Mouse (Mus musculus) lung, embryonic 14.5 days (tissue): ENCODE measurements at regions not wholly inside any gene's neighbourhood (a gene's known extent, or its start where the extent isn't known, plus 50 kb on each side); places are given as distances from the start of the nearest gene placed in this dataset.

Experiments
- ATAC-seq: fragments of 200-750 bp; cut with Nextera tagmentation; 2 replicates; pipeline ENCODE4 v1.8.0; 2017; ENCODE audit warnings: mild to moderate bottlenecking, moderate TSS enrichment, moderate library complexity; ENCODE audit not compliant: insufficient read depth
- DNase-seq: peaks from one replicate; pipeline ENCODE4 v3.0.0-alpha.2; 2015
- H3K27ac ChIP-seq: fragments of 300-500 bp; sonication (generic); 2 replicates; pipeline ENCODE4 v1.5.1; 2014; ENCODE audit warnings: low read depth, mild to moderate bottlenecking, moderate library complexity
- H3K27me3 ChIP-seq: fragments of 300-500 bp; sonication (generic); 2 replicates; pipeline ENCODE4 v1.6.1; 2014; ENCODE audit warnings: low read length, control low read depth; ENCODE audit not compliant: insufficient read depth
- H3K36me3 ChIP-seq: fragments of 300-500 bp; sonication (generic); 2 replicates; pipeline ENCODE4 v1.6.1; 2014; ENCODE audit warnings: control low read depth; ENCODE audit not compliant: insufficient read depth
- H3K4me1 ChIP-seq: fragments of 300-500 bp; sonication (generic); 2 replicates; pipeline ENCODE4 v1.6.1; 2014; ENCODE audit warnings: antibody characterized with exemption, control low read depth; ENCODE audit not compliant: insufficient read depth
- H3K4me2 ChIP-seq: fragments of 300-500 bp; sonication (generic); 2 replicates; pipeline ENCODE4 v1.6.1; 2014; ENCODE audit warnings: mild to moderate bottlenecking
- H3K4me3 ChIP-seq: fragments of 300-500 bp; sonication (generic); 2 replicates; pipeline ENCODE4 v1.5.1; 2014; ENCODE audit warnings: low read depth, low read length
- H3K9ac ChIP-seq: fragments of 300-500 bp; sonication (generic); 2 replicates; pipeline ENCODE4 v1.6.1; 2014
- H3K9me3 ChIP-seq: fragments of 300-500 bp; sonication (generic); 2 replicates; pipeline ENCODE4 v1.6.1; 2016; ENCODE audit warnings: low read depth, low read length, control low read depth
- CTCF ChIP-seq: IDR thresholded peaks from 2 replicates; pipeline ENCODE4 v1.5.1; 2016; ENCODE audit warnings: antibody characterized with exemption, low read depth
- WGBS: fragments of 180-500 bp; shearing (Covaris S2); extraction: QIAGEN DNeasy Blood & Tissue Kit; methylation state at CpG from one replicate; pipeline ENCODE4 v1.1.7; 2014; 5-methylcytosine and 5-hydroxymethylcytosine counted together

GRCm38 (mm10) chr1:120974661-120975060, 357.7 kb downstream of the Insig2 start:
- H3K4me3 ChIP-seq: no peak overlapping the region
- H3K27me3 ChIP-seq: no peaks in the 10 kb centered on the region
- 82% methylated on average over 1 of the region's 1 CpGs for WGBS
- TF ChIP-seq CTCF: no peak
- ATAC-seq (no peak), DNase-seq (peak; percentile 45)
- H3K4me2 ChIP-seq: no peak overlapping the region
- no peaks in the 10 kb centered on the region for H3K9me3 ChIP-seq
- H3K36me3 ChIP-seq: no peaks in the 10 kb centered on the region
- no peak overlapping the region for H3K9ac ChIP-seq
- no peaks in the 10 kb centered on the region for H3K4me1 ChIP-seq
- H3K27ac ChIP-seq: no peak overlapping the region

GRCm38 (mm10) chr1:121004535-121004934, 327.9 kb downstream of the Insig2 start:
- Histone ChIP-seq H3K36me3 (no peaks in the 10 kb centered on the region), H3K9ac (no peak overlapping the region), H3K27me3 (no peaks in the 10 kb centered on the region), H3K4me1 (no peaks in the 10 kb centered on the region), H3K4me3 (no peak overlapping the region), H3K4me2 (no peak overlapping the region), H3K9me3 (no peaks in the 10 kb centered on the region), H3K27ac (no peak overlapping the region)
- ATAC-seq (no peak), DNase-seq (no peak)
- TF ChIP-seq CTCF: no peak
- 87% methylated on average over 7 of the region's 7 CpGs for WGBS

- no peak overlapping the region for H3K9ac ChIP-seq
- H3K4me2 ChIP-seq: no peak overlapping the region
- H3K27ac ChIP-seq: no peak overlapping the region
- H3K36me3 ChIP-seq: no peaks in the 10 kb centered on the region
- no peaks in the 10 kb centered on the region for H3K27me3 ChIP-seq
- DNase-seq (no peak), ATAC-seq (no peak)
- WGBS: 32% methylated on average over 3 of the region's 3 CpGs
- H3K9me3 ChIP-seq: no peaks in the 10 kb centered on the region
- H3K4me1 ChIP-seq: no peaks in the 10 kb centered on the region
- TF ChIP-seq CTCF: no peak
- H3K4me3 ChIP-seq: no peak overlapping the region
Observed at GRCm38 (mm10) chr1:121005198-121005597, 327.2 kb downstream of the Insig2 start.

DNA sequence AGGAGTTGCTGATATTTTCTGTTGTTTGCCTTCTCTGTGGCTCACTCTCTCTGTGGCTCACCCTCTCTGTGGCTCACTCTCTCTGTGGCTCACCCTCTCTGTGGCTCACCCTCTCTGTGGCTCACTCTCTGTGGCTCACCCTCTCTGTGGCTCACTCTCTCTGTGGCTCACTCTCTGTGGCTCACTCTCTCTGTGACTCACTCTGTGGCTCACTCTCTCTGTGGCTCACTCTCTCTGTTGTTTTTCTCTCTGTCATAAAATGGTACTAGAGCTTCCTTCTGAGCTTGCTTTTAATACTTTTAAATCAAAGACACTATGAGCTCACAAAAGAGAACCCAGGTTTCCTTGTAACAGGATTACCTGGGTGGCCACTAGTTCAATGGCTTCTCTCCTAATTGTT, 320.3 kb downstream of the Insig2 start:
- Histone ChIP-seq H3K36me3 (no peaks in the 10 kb centered on the region), H3K4me3 (no peak overlapping the region), H3K27me3 (no peaks in the 10 kb centered on the region), H3K9ac (no peak overlapping the region), H3K27ac (no peak overlapping the region), H3K9me3 (no peaks in the 10 kb centered on the region), H3K4me1 (no peaks in the 10 kb centered on the region), H3K4me2 (no peak overlapping the region)
- TF ChIP-seq CTCF: no peak
- DNase-seq (no peak), ATAC-seq (no peak)

GRCm38 (mm10) chr1:121013839-121014503, 318.4 kb downstream of the Insig2 start:
- TF ChIP-seq CTCF: no peak
- DNase-seq (no peak), ATAC-seq (no peak)
- Histone ChIP-seq H3K4me2 (no peak overlapping the region), H3K4me3 (no peak overlapping the region), H3K9me3 (no peaks in the 10 kb centered on the region), H3K27ac (no peak overlapping the region), H3K9ac (no peak overlapping the region), H3K27me3 (no peaks in the 10 kb centered on the region), H3K36me3 (no peaks in the 10 kb centered on the region), H3K4me1 (no peaks in the 10 kb centered on the region)
- WGBS: 34% methylated on average over 12 of the region's 12 CpGs

- WGBS: 67% methylated on average over 2 of the region's 2 CpGs
- DNase-seq (peak; percentile 3), ATAC-seq (no peak)
- H3K9me3 ChIP-seq: no peaks in the 10 kb centered on the region; the same call in 1 of the 2 replicates
- H3K9ac ChIP-seq: no peak overlapping the region
- H3K4me2 ChIP-seq: no peak overlapping the region
- TF ChIP-seq CTCF: no peak
- no peaks in the 10 kb centered on the region for H3K4me1 ChIP-seq
- no peak overlapping the region for H3K27ac ChIP-seq
- no peaks in the 10 kb centered on the region for H3K27me3 ChIP-seq
- H3K36me3 ChIP-seq: no peaks in the 10 kb centered on the region
- H3K4me3 ChIP-seq: no peak overlapping the region
Observed at GRCm38 (mm10) chr1:121029375-121029774, 303.0 kb downstream of the Insig2 start.

GRCm38 (mm10) chr1:121034761-121035393, 297.5 kb downstream of the Insig2 start:
- Histone ChIP-seq H3K27me3 (no peaks in the 10 kb centered on the region), H3K36me3 (no peaks in the 10 kb centered on the region), H3K4me1 (no peaks in the 10 kb centered on the region), H3K9ac (no peak overlapping the region), H3K27ac (no peak overlapping the region), H3K4me2 (no peak overlapping the region), H3K4me3 (no peak overlapping the region), H3K9me3 (no peaks in the 10 kb centered on the region)
- no peak for TF ChIP-seq CTCF
- no peak for ATAC-seq
- no peak for DNase-seq
- 87% methylated on average over 10 of the region's 10 CpGs for WGBS
